Mouse (Mus musculus): ENCODE measurements at regions not wholly inside any gene's neighbourhood (a gene's known extent, or its start where the extent isn't known, plus 50 kb on each side); places are given as distances from the start of the nearest gene placed in this dataset.
A peak's percentile ranks its signal among the peaks of the same experiment; 100 is the strongest.

DNA sequence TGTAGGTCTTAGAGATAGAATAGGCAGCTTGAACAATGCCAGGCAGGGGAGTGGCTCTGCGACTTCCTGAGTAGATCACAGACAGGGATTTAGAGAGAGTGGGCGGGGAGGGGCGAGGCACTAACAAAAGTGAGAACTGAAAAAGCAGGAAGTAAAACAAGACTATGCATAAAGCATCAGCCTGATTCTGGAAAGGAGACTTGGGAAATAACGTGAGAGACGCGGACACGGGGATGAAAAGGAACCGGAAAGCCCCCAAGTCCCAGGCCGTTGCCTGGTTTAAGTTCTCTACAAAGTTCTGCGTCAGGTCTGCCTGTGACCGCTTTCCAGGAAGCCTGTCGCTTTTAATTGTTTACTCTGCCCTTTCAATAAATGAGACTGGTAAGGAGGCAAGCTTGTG is 86.3 kb downstream of the D16Ertd472e start:
- TF ChIP-seq CTCF (IDR thresholded peaks at IDR 0.05; ENCODE audit: low read depth, low read length) (no peak), POLR2A (IDR thresholded peaks at IDR 0.05; ENCODE audit: borderline replicate concordance, low read depth, low read length) (no peak)
- Histone ChIP-seq H3K4me1 (ENCODE audit: control insufficient read depth, insufficient read depth, low read length) (peaks cover 3% of the 10 kb centered on the region; the same call in 1 of the 2 replicates), H3K27ac (ENCODE audit: insufficient read depth, low read depth, low read length) (peak overlapping the region; percentile 73), H3K4me3 (ENCODE audit: insufficient read depth, low read length) (peak overlapping the region; percentile 38)

GRCm38 (mm10) chr16:78489604-78490003 is 86.9 kb downstream of the D16Ertd472e start:
- Histone ChIP-seq H3K27ac (ENCODE audit: insufficient read depth, low read depth, low read length) (peak overlapping the region; percentile 50), H3K4me3 (ENCODE audit: insufficient read depth, low read length) (peak overlapping the region; percentile 6; the same call in 1 of the 2 replicates), H3K4me1 (ENCODE audit: control insufficient read depth, insufficient read depth, low read length) (peaks cover 3% of the 10 kb centered on the region; the same call in 1 of the 2 replicates)
- no peak for TF ChIP-seq POLR2A (IDR thresholded peaks at IDR 0.05; ENCODE audit: borderline replicate concordance, low read depth, low read length)

- no peak for TF ChIP-seq CTCF (IDR thresholded peaks at IDR 0.05; ENCODE audit: low read depth, low read length)
- no peak for TF ChIP-seq POLR2A (IDR thresholded peaks at IDR 0.05; ENCODE audit: borderline replicate concordance, low read depth, low read length)
- Histone ChIP-seq H3K4me3 (ENCODE audit: insufficient read depth, low read length) (no peak overlapping the region), H3K4me1 (ENCODE audit: control insufficient read depth, insufficient read depth, low read length) (peaks cover 7% of the 10 kb centered on the region; the same call in 1 of the 2 replicates)
Observed at GRCm38 (mm10) chr16:78486531-78486930, 90.0 kb downstream of the D16Ertd472e start.

DNA sequence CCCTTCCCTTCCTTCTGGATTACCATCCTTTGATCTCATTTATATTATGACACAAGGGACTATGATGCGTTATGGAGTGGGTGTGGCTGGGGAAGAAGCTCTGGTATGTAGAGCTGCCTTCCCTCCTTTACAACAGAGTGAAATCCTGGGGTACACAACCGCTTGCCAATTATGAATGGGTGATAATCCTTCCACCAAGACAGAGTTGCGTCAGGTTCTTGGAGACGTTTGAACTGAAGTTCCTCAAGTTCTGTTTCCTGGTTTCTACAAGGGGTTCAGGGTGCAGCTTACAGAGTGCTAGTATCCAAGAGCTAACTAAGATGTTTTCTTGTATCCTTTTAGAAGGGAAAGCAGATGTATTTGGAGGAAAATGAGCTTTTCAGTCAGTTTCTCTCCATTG is 92.2 kb downstream of the D16Ertd472e start:
- TF ChIP-seq POLR2A (IDR thresholded peaks at IDR 0.05; ENCODE audit: borderline replicate concordance, low read depth, low read length) (no peak), CTCF (IDR thresholded peaks at IDR 0.05; ENCODE audit: low read depth, low read length) (no peak)
- Histone ChIP-seq H3K4me3 (ENCODE audit: insufficient read depth, low read length) (no peak overlapping the region), H3K4me1 (ENCODE audit: control insufficient read depth, insufficient read depth, low read length) (peaks cover 12% of the 10 kb centered on the region), H3K27ac (ENCODE audit: insufficient read depth, low read depth, low read length) (no peak overlapping the region)

More at GRCm38 (mm10) chr16:78486531-78486930, 90.0 kb downstream of the D16Ertd472e start:
- no peak overlapping the region for H3K27ac ChIP-seq (ENCODE audit: insufficient read depth, low read depth, low read length)

- H3K27ac ChIP-seq (ENCODE audit: insufficient read depth, low read depth, low read length): no peak overlapping the region
- H3K4me3 ChIP-seq (ENCODE audit: insufficient read depth, low read length): no peak overlapping the region
- TF ChIP-seq CTCF (IDR thresholded peaks at IDR 0.05; ENCODE audit: low read depth, low read length) (no peak), POLR2A (IDR thresholded peaks at IDR 0.05; ENCODE audit: borderline replicate concordance, low read depth, low read length) (no peak)
- H3K4me1 ChIP-seq (ENCODE audit: control insufficient read depth, insufficient read depth, low read length): peaks cover 10% of the 10 kb centered on the region
Observed at GRCm38 (mm10) chr16:78481571-78481970, 94.9 kb downstream of the D16Ertd472e start.

GRCm38 (mm10) chr16:78481065-78481464 is 95.4 kb downstream of the D16Ertd472e start:
- TF ChIP-seq POLR2A (IDR thresholded peaks at IDR 0.05; ENCODE audit: borderline replicate concordance, low read depth, low read length) (no peak), CTCF (IDR thresholded peaks at IDR 0.05; ENCODE audit: low read depth, low read length) (no peak)
- H3K4me3 ChIP-seq (ENCODE audit: insufficient read depth, low read length): no peak overlapping the region
- H3K4me1 ChIP-seq (ENCODE audit: control insufficient read depth, insufficient read depth, low read length): peaks cover 10% of the 10 kb centered on the region
- H3K27ac ChIP-seq (ENCODE audit: insufficient read depth, low read depth, low read length): no peak overlapping the region

DNA sequence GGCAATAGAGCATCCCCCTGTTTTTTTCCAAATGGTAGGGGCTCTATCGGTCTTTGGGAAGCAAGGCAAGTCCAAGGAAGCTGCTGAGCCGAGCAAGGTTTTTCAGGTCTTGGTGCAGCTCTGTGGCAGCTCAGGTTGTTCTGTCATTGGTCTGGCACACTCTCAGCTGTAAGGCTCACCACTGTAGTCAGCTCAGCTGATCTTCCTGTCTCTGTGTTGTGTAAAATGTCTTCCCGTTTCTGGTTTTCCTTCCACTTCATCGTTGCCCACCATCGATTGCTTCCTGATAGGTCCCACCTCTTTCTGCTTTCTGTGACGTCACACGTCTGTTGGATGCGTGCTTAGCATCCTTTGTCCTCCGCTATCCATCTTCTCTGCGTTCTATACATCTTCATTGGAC is 96.2 kb downstream of the D16Ertd472e start:
- H3K4me1 ChIP-seq (ENCODE audit: control insufficient read depth, insufficient read depth, low read length): peaks cover 10% of the 10 kb centered on the region
- TF ChIP-seq CTCF (IDR thresholded peaks at IDR 0.05; ENCODE audit: low read depth, low read length) (no peak), POLR2A (IDR thresholded peaks at IDR 0.05; ENCODE audit: borderline replicate concordance, low read depth, low read length) (no peak)

DNA sequence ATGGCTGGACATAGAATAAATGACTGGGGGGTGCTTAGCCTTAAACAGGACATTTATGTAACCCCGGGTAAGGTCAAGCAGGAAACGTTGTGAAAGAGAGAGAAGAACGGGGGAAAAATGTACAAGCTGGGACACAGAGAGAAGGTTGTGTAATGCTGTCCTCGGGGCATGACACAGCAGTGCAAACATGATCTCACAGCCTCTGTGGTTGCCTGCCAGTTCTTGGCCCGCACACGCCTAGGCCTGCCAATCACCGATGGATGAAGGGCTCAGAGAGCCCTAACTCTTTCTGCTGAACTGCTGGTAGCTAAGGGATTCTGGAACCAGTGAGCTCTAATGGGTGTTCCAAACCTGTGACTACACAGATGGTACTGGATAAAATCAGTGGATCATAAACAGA is 96.5 kb upstream of the Btg3 start:
- H3K4me1 ChIP-seq (ENCODE audit: control insufficient read depth, insufficient read depth, low read length): peaks cover 12% of the 10 kb centered on the region
- no peak overlapping the region for H3K4me3 ChIP-seq (ENCODE audit: insufficient read depth, low read length)
- no peak for TF ChIP-seq CTCF (IDR thresholded peaks at IDR 0.05; ENCODE audit: low read depth, low read length)
- no peak for TF ChIP-seq POLR2A (IDR thresholded peaks at IDR 0.05; ENCODE audit: borderline replicate concordance, low read depth, low read length)
- peak overlapping the region; percentile 41; the same call in 1 of the 2 replicates for H3K27ac ChIP-seq (ENCODE audit: insufficient read depth, low read depth, low read length)

More for the DNA sequence above, 96.2 kb downstream of the D16Ertd472e start:
- Histone ChIP-seq H3K4me3 (ENCODE audit: insufficient read depth, low read length) (no peak overlapping the region), H3K27ac (ENCODE audit: insufficient read depth, low read depth, low read length) (no peak overlapping the region)

- Histone ChIP-seq H3K4me1 (ENCODE audit: control insufficient read depth, insufficient read depth, low read length) (no peaks in the 10 kb centered on the region), H3K27ac (ENCODE audit: insufficient read depth, low read depth, low read length) (no peak overlapping the region), H3K4me3 (ENCODE audit: insufficient read depth, low read length) (no peak overlapping the region)
- TF ChIP-seq POLR2A (IDR thresholded peaks at IDR 0.05; ENCODE audit: borderline replicate concordance, low read depth, low read length) (no peak), CTCF (IDR thresholded peaks at IDR 0.05; ENCODE audit: low read depth, low read length) (no peak)
Observed at GRCm38 (mm10) chr16:78459996-78460395, 83.0 kb upstream of the Btg3 start.

DNA sequence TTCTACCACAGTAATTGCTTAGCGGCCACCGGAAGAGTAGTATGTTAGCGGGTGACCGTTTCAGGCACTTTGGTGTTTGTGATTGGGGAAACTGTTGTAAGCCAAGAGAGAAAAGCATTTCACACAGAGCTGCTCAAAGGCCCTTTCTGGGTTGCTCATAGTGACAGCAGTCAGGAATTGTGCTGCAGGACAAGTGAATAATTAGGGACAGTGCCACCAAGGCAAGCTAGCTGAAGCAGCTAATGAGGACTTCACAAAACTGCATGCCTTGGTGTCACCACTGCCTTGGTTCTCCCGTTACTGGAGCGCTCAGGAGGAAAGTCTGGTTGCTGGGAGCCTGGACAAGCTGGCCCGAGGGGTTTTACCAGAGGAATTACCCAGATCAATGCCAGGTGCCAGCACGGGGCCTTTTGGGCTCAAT is 80.7 kb upstream of the Btg3 start:
- Histone ChIP-seq H3K27ac (ENCODE audit: insufficient read depth, low read depth, low read length) (no peak overlapping the region), H3K4me1 (ENCODE audit: control insufficient read depth, insufficient read depth, low read length) (no peaks in the 10 kb centered on the region), H3K4me3 (ENCODE audit: insufficient read depth, low read length) (no peak overlapping the region)
- TF ChIP-seq POLR2A (IDR thresholded peaks at IDR 0.05; ENCODE audit: borderline replicate concordance, low read depth, low read length): no peak
- no peak for TF ChIP-seq CTCF (IDR thresholded peaks at IDR 0.05; ENCODE audit: low read depth, low read length)

- TF ChIP-seq POLR2A (IDR thresholded peaks at IDR 0.05; ENCODE audit: borderline replicate concordance, low read depth, low read length): no peak
- TF ChIP-seq CTCF (IDR thresholded peaks at IDR 0.05; ENCODE audit: low read depth, low read length): no peak
- H3K4me1 ChIP-seq (ENCODE audit: control insufficient read depth, insufficient read depth, low read length): no peaks in the 10 kb centered on the region
Observed at GRCm38 (mm10) chr16:78456345-78456744, 79.4 kb upstream of the Btg3 start.

More at GRCm38 (mm10) chr16:78456345-78456744, 79.4 kb upstream of the Btg3 start:
- Histone ChIP-seq H3K4me3 (ENCODE audit: insufficient read depth, low read length) (no peak overlapping the region), H3K27ac (ENCODE audit: insufficient read depth, low read depth, low read length) (no peak overlapping the region)
